Mouse (Mus musculus): ENCODE results near the gene Gria1. TPM values are rescaled to one million over a fixed set of nuclear protein-coding genes. Genes with fewer than 3 reads are reported as not detected.

The Gria1 gene
- polyA plus RNA-seq, 1 experiment from 2014 or later: 0.33 TPM

DNA sequence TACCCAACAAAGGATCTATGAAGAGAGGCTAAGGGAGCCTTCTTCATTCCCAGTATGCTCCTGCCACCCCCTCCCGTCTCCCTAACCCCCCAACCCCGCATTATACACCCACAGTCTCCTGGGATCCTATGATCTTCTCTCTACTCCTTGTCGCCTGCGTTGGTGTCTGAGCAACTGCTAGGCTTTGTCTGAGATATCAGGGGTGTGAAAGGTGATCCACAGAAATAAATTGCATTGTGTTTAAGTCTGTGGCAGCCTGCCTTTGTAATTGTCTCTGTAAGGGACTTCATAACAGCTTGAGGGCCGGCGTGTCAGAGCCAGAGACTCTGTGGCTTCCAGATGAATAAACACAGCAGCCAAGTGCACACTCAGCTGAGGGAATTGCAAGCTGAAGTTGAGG is 61.0 kb downstream of the Gria1 start:
- no peak overlapping the region for H3K4me3 ChIP-seq
- H3K4me1 ChIP-seq: peaks cover 5% of the 10 kb centered on the region
- H3K27me3 ChIP-seq (ENCODE audit: poor library complexity, severe bottlenecking): no peaks in the 10 kb centered on the region
- H3K9me3 ChIP-seq: no peaks in the 10 kb centered on the region
- WGBS: 79% methylated on average over 6 of the region's 6 CpGs
- DNase-seq (ENCODE audit: extremely low spot score, low spot score): no peak
- H3K36me3 ChIP-seq (replicated peaks): no peaks in the 10 kb centered on the region
- no peak overlapping the region for H3K27ac ChIP-seq

DNA sequence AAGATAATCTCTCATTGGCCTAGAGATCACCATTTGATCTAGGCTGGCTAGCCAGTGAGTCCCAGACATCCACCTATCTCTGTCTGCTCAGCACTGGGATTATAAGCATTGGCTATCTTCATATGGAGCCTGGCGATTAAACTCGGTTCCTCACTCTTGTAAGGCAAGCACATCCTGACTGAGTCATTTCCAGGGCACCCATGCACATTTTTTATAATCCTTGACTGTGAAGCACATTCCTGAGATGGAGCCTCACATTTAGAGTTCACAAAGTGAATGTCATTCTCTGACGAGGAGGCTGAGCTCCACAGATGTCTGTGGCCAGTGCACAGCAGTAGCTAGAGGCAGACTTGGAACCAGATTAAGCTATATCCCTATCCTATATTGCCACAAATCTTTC is 68.2 kb downstream of the Gria1 start:
- DNase-seq (ENCODE audit: extremely low spot score, low spot score): no peak
- Histone ChIP-seq H3K27me3 (ENCODE audit: poor library complexity, severe bottlenecking) (no peaks in the 10 kb centered on the region), H3K4me3 (no peak overlapping the region), H3K27ac (no peak overlapping the region), H3K9me3 (no peaks in the 10 kb centered on the region), H3K36me3 (replicated peaks) (no peaks in the 10 kb centered on the region), H3K4me1 (no peaks in the 10 kb centered on the region)
- WGBS: 91% methylated on average over 3 of the region's 3 CpGs

DNA sequence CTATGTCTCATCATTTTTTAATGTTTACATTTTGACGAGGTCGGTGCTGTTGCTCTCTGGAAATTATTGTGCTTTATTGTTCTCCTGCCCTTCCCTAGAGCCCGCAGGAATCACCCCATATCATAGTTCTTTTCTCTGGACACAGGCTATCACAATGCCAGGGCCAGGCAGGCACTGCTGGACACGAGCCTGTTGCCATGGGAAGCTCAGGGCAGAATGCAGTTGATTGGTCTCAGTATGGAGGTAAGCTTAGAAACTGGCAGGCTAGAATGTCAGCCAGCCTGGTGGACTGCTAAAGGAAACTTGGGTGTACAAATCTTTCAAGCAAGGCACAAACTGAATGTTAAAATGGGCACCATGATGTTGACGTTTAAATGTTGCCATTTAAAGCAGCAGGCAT is 78.3 kb downstream of the Gria1 start:
- no peak for DNase-seq (ENCODE audit: extremely low spot score, low spot score)

DNA sequence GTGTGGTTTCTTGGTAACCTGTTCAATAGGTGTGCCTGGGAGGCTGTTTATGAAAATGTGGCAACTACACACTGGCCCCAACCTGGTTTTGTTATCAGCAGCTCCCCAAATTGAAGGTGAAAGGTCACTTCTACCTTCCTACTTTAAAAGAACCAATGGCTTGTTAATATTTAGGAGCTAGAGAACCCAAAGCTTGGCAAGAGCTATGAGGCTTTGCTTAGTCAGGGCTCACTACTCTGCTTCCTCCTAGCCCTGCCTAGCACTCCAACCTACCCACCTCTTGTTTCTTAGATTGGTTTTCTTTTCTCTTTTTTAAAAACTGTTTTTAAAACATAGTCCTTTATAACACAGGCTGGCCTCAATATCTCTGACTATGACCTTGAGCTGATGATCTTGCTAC is 79.5 kb downstream of the Gria1 start:
- Histone ChIP-seq H3K27me3 (ENCODE audit: poor library complexity, severe bottlenecking) (no peaks in the 10 kb centered on the region), H3K4me3 (no peak overlapping the region), H3K9me3 (no peaks in the 10 kb centered on the region), H3K27ac (no peak overlapping the region), H3K4me1 (0 out of 2 replicates have a peak, but pooled peaks cover 11% of the 10 kb centered on the region), H3K36me3 (replicated peaks) (no peaks in the 10 kb centered on the region)
- no peak for DNase-seq (ENCODE audit: extremely low spot score, low spot score)

More for the DNA sequence above, 78.3 kb downstream of the Gria1 start:
- 73% methylated on average over 5 of the region's 5 CpGs for WGBS
- Histone ChIP-seq H3K9me3 (no peaks in the 10 kb centered on the region), H3K27ac (no peak overlapping the region), H3K36me3 (replicated peaks) (no peaks in the 10 kb centered on the region), H3K4me1 (0 out of 2 replicates have a peak, but pooled peaks cover 7% of the 10 kb centered on the region), H3K27me3 (ENCODE audit: poor library complexity, severe bottlenecking) (no peaks in the 10 kb centered on the region), H3K4me3 (no peak overlapping the region)

DNA sequence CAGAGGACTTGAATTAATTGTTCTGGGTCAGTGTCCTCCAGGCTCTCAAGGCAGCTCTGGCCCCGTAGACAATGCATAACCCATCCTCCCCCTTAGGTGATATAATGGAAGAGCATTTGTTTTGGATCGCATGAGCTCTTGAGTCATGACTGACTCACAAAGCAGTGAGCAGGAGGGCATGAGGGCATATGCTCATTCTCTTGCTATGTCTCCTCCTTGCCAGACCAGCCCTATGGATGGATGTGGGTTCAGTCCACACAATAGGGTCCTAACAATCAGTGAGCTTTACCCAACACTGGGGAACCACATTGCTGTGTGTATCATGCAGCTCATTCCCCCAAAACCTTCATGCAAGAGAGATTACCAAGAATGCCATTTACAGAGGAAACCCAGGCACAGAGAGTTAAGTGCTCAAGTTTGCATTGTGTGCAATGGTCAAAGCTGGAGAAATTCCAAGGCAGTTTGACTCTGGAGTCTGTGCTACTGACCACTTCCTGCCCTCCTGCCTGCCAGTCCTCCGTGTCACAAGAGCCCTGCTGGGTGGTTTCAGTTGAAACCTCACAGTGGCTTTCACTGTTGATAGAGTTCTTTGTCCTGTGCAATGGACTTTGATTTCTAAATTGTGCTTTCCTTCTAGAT is 80.2 kb downstream of the Gria1 start:
- WGBS: 76% methylated on average over 3 of the region's 3 CpGs
- DNase-seq (ENCODE audit: extremely low spot score, low spot score): no peak
- H3K36me3 ChIP-seq (replicated peaks): no peaks in the 10 kb centered on the region
- H3K4me3 ChIP-seq: no peak overlapping the region
- H3K4me1 ChIP-seq: 0 out of 2 replicates have a peak, but pooled peaks cover 11% of the 10 kb centered on the region
- H3K9me3 ChIP-seq: no peaks in the 10 kb centered on the region
- no peak overlapping the region for H3K27ac ChIP-seq
- H3K27me3 ChIP-seq (ENCODE audit: poor library complexity, severe bottlenecking): no peaks in the 10 kb centered on the region

DNA sequence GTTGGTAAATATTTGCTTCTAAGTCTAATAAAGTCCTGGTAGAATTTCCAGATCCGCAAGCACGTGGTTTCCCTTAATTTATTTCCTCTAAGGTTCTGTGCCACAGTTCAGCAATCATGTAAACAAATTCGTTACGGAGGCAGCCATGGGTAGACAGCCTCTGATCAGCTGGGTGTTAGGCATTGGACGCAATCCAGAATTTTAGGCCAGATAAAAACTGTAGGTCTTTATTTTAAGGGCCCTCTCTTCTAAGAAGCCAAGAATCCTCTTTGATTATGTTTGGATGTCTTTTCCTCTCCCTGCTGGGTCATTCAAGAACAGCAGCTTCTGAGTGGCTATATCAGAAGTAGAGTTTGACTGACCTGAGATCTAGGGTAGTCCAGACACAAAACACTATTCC is 89.3 kb downstream of the Gria1 start:
- H3K27ac ChIP-seq: no peak overlapping the region
- H3K9me3 ChIP-seq: no peaks in the 10 kb centered on the region
- 86% methylated on average over 5 of the region's 5 CpGs for WGBS
- no peaks in the 10 kb centered on the region for H3K27me3 ChIP-seq (ENCODE audit: poor library complexity, severe bottlenecking)
- no peaks in the 10 kb centered on the region for H3K36me3 ChIP-seq (replicated peaks)
- no peak for DNase-seq (ENCODE audit: extremely low spot score, low spot score)
- H3K4me3 ChIP-seq: no peak overlapping the region
- H3K4me1 ChIP-seq: 0 out of 2 replicates have a peak, but pooled peaks cover 1% of the 10 kb centered on the region

DNA sequence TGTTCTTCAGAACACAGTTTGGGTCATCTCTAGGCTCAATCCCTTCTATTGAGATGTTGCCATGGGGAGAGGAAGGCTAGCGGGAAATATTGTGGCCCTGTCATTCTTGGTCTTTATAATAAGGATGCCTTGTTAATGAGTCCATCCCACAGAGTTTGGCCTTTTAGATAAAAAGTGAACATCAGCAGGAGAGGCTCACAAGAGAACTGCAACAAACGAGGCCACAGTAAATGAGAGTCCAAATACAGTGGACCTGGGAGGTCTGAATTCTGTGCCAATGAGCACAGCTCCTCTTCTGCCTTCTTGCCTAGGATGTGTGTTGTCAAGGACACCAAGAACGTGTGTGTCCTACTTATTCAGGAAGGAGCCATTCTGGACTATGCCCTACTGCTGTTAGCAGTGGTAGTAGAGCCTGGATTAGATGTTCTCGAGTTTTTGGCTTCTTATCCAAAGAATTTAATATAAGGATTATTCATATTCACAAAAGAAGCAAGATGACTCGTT is 92.6 kb downstream of the Gria1 start:
- no peak for DNase-seq (ENCODE audit: extremely low spot score, low spot score)
- H3K36me3 ChIP-seq (replicated peaks): no peaks in the 10 kb centered on the region
- H3K9me3 ChIP-seq: no peaks in the 10 kb centered on the region
- H3K27ac ChIP-seq: no peak overlapping the region
- H3K27me3 ChIP-seq (ENCODE audit: poor library complexity, severe bottlenecking): no peaks in the 10 kb centered on the region
- 85% methylated on average over 5 of the region's 5 CpGs for WGBS
- H3K4me1 ChIP-seq: no peaks in the 10 kb centered on the region
- H3K4me3 ChIP-seq: no peak overlapping the region

DNA sequence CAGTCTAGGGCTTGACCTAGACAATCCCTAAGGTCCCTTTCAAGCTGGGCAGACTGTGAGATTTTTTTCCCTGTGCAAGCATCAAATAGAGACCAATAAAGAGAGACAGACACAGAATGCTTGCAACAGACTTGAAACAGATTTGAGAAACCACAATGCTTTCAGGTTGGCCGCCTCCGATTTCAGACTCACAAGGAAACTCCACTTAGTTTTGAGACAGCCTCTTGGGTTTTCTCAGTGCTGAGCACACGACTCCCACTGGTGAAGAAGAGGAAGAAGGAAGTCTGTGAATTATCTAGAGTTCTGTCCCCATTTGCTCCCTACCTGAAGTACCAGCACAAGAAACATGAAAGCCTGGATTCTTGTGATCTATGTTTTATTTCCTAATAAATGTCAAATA is 94.5 kb downstream of the Gria1 start:
- H3K36me3 ChIP-seq (replicated peaks): no peaks in the 10 kb centered on the region
- no peaks in the 10 kb centered on the region for H3K9me3 ChIP-seq
- no peak overlapping the region for H3K27ac ChIP-seq
- no peak for DNase-seq (ENCODE audit: extremely low spot score, low spot score)
- WGBS: 73% methylated on average over 3 of the region's 3 CpGs
- H3K4me1 ChIP-seq: no peaks in the 10 kb centered on the region
- H3K4me3 ChIP-seq: no peak overlapping the region
- no peaks in the 10 kb centered on the region for H3K27me3 ChIP-seq (ENCODE audit: poor library complexity, severe bottlenecking)

DNA sequence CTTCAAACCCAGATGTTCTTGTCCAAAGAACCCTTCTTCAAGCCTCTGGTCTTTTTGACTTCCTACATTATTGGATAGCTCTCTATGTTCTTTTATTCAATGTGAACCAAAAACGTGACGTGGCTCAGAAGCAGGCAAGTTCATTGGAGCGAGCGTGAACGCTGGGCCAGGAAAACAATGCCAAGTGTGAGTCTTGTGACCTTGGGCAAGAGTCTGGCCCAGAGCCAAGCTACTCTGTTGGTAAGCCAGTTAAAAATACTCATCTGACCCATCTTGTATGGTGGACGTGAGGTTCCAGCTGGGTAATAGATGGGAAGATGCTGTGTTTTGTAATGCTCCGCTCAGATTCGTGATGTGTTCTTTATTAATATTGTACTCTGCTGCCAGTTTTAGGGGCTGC is 101.2 kb downstream of the Gria1 start:
- WGBS: 90% methylated on average over 8 of the region's 8 CpGs
- DNase-seq (ENCODE audit: extremely low spot score, low spot score): no peak
- H3K36me3 ChIP-seq (replicated peaks): no peaks in the 10 kb centered on the region

DNA sequence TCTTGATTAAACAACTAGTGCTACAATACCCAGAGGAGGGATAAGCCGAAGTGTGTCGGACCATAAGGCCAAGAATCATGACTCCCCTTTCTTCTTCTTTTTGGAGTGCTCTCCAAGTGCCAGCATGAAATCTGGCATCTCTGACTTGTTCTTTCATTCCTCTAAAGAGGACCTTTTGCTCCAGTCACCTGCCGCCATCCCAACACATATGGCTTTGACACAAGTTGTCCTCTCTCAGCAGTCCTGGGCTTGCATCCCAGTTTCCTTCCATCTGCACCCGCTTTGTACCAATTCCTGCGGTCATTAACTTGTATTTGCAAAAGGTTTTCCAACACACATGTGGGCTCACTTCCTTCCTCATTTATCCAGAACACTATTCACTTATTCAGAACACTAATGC is 103.2 kb downstream of the Gria1 start:
- Histone ChIP-seq H3K9me3 (no peaks in the 10 kb centered on the region), H3K27ac (no peak overlapping the region), H3K36me3 (replicated peaks) (no peaks in the 10 kb centered on the region), H3K4me3 (no peak overlapping the region), H3K4me1 (no peaks in the 10 kb centered on the region), H3K27me3 (ENCODE audit: poor library complexity, severe bottlenecking) (no peaks in the 10 kb centered on the region)
- WGBS: 96% methylated on average over 5 of the region's 5 CpGs
- DNase-seq (ENCODE audit: extremely low spot score, low spot score): no peak

More for the DNA sequence above, 101.2 kb downstream of the Gria1 start:
- H3K27me3 ChIP-seq (ENCODE audit: poor library complexity, severe bottlenecking): no peaks in the 10 kb centered on the region
- H3K4me1 ChIP-seq: no peaks in the 10 kb centered on the region
- no peaks in the 10 kb centered on the region for H3K9me3 ChIP-seq
- no peak overlapping the region for H3K4me3 ChIP-seq
- H3K27ac ChIP-seq: no peak overlapping the region

DNA sequence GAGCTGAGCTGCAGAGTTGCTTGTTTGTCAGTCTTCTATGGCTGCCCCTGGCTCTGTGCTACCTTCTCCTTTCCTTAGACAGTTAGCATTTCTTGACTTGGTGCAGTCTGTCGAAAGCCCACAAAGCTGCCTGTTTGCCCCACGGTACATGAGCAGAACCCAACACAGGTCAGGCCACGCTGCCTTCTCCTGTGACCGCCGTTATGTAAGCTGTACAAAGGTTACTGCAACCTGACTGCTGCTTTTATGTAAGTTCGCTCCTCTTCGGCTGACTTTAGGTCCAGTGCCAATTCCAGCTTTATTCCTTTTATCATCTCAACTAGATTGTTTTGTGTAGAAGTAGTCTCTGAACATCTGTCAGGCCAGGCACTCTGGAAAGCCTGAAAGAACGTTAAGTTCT is 115.9 kb downstream of the Gria1 start:
- 91% methylated on average over 8 of the region's 8 CpGs for WGBS
- Histone ChIP-seq H3K4me3 (no peak overlapping the region), H3K9me3 (no peaks in the 10 kb centered on the region), H3K27me3 (ENCODE audit: poor library complexity, severe bottlenecking) (no peaks in the 10 kb centered on the region), H3K4me1 (no peaks in the 10 kb centered on the region), H3K27ac (no peak overlapping the region), H3K36me3 (replicated peaks) (no peaks in the 10 kb centered on the region)
- no peak for DNase-seq (ENCODE audit: extremely low spot score, low spot score)

DNA sequence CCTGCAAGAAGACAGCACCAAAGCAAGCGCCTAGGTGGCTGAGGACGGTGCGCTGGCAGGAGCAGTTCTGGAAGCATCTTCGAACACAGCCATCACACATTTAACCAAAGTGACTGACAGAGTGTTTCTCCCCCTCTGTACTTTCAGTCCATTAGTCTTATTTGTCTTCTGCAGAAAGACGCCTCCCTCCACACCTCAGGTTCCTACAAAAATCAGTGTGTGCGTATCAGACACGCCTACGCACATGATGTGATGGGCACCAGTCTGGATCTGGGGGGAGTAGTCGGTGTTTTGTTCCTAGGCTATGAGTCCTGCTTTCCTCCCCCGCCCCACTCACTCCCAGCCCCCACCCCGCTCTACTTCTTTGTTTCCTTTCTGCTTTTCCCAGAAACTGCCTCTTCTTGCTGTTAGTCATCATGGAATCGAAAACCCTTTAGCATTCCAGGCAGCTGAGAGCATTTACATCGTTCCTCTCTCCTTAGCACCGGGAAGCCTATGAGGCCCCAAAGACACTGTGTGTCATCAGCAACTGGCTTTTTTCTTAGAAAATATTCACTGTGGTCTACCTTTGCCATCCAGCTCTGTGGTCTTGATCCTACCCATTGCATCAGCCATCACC is 129.1 kb downstream of the Gria1 start:
- peaks cover 9% of the 10 kb centered on the region; the same call in 1 of the 2 replicates for H3K4me1 ChIP-seq
- no peak overlapping the region for H3K4me3 ChIP-seq
- H3K27me3 ChIP-seq (ENCODE audit: poor library complexity, severe bottlenecking): no peaks in the 10 kb centered on the region
- H3K36me3 ChIP-seq (replicated peaks): no peaks in the 10 kb centered on the region
- no peaks in the 10 kb centered on the region for H3K9me3 ChIP-seq
- 89% methylated on average over 14 of the region's 14 CpGs for WGBS
- DNase-seq (ENCODE audit: extremely low spot score, low spot score): no peak
- H3K27ac ChIP-seq: no peak overlapping the region

DNA sequence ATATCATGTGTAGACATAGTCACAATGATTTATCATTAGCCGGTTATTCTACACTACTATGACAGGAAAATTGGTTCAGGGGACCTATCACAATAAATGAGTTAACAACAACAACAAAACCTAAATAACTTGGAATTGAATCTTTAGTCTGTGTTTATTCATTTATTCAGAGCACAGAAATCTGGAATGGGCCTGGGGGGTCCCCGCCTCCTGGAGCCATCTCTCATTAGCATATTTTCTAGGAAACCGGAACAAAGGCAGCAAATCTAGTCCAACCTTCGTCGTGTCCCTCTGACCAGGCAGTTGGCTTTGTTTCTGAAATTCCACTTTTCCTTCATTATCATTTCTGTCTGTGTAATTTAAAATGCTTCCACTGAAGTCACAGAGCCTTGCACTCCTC is 132.5 kb downstream of the Gria1 start:
- Histone ChIP-seq H3K36me3 (replicated peaks) (no peaks in the 10 kb centered on the region), H3K27ac (no peak overlapping the region), H3K4me1 (peaks cover 16% of the 10 kb centered on the region), H3K4me3 (no peak overlapping the region), H3K27me3 (ENCODE audit: poor library complexity, severe bottlenecking) (no peaks in the 10 kb centered on the region), H3K9me3 (no peaks in the 10 kb centered on the region)
- WGBS: 88% methylated on average over 5 of the region's 5 CpGs
- DNase-seq (ENCODE audit: extremely low spot score, low spot score): no peak
